Mouse (Mus musculus): ENCODE measurements around the gene Rfc4.

Rfc4 gene

GRCm38 (mm10) chr16:23135421-23136149, 8.0 kb upstream of the Rfc4 start:
- in situ Hi-C loops (cut with MboI): loop anchor here (25.0 kb wide), 1 partner anchor 248 kb away; the partner anchor contains the start of gene Ahsg

GRCm38 (mm10) chr16:23132336-23132735, 4.8 kb upstream of the Rfc4 start:
- in situ Hi-C loops (cut with MboI): loop anchor here (25.0 kb wide), 1 partner anchor 245 kb away; the partner anchor contains the start of gene Ahsg

GRCm38 (mm10) chr16:23130303-23130702, 2.8 kb upstream of the Rfc4 start:
- in situ Hi-C loops (cut with MboI): loop anchor here (25.0 kb wide), 1 partner anchor 243 kb away; the partner anchor contains the start of gene Ahsg

- in situ Hi-C loops (cut with MboI): loop anchor here (25.0 kb wide), 1 partner anchor 240 kb away; the partner anchor contains the start of gene Ahsg
Measured at GRCm38 (mm10) chr16:23127311-23127672, 245 bp downstream of the Rfc4 start.

DNA sequence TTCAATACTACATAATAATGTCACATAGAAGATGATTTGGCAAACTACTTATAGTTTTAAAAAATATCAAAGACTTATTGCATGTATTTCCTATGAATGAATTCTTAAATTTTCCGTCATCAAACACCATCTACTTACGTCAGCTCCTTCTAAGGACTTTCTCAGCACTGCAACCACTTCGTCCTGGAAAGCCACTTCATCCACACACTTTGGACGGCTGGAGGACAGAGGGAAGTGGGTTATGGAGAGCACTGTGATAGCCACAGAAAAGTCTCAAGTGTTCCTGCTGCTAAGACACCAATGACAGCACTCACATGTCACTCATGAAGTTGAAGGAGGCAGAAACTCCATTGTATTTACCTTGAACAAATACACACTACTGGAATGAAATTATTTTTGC, 3.1 kb downstream of the Rfc4 start:
- in situ Hi-C loops (cut with MboI): no loop called here

- in situ Hi-C loops (cut with MboI): no loop called here
Measured at GRCm38 (mm10) chr16:23123104-23123503, 4.4 kb downstream of the Rfc4 start.

- in situ Hi-C loops (cut with MboI): no loop called here
Measured at GRCm38 (mm10) chr16:23122446-23122845, 5.1 kb downstream of the Rfc4 start.

- in situ Hi-C loops (cut with MboI): no loop called here
Measured at GRCm38 (mm10) chr16:23117173-23117572, 10.4 kb downstream of the Rfc4 start.

GRCm38 (mm10) chr16:23115486-23115885, 12.1 kb downstream of the Rfc4 start:
- in situ Hi-C loops (cut with MboI): no loop called here

GRCm38 (mm10) chr16:23114339-23115171, 13.0 kb downstream of the Rfc4 start:
- in situ Hi-C loops (cut with MboI): no loop called here

GRCm38 (mm10) chr16:23113903-23114302, 13.6 kb downstream of the Rfc4 start:
- in situ Hi-C loops (cut with MboI): no loop called here

DNA sequence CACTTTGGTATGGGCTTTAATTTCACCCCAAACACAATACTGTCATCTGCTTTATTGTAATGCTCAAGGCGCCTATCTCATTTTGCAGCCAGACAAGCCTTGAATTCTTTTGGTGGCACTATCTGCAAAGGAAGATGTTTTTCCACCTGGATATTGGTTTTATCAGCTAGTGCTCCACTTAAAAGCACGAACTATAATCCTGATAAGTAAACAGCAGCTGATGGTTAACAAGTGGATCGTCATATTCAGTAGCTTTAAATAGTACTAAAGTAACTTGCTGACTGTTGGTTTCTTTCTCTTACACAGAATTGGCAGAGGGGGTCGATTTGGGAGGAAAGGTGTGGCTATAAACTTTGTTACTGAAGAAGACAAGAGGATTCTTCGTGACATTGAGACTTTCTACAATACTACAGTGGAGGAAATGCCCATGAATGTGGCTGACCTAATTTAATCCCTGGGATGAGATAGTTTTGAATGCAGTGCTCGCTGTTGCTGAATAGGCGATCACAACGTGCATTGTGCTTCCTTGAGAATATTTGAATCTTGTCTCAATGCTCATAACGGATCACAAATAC, 14.6 kb downstream of the Rfc4 start:
- in situ Hi-C loops (cut with MboI): no loop called here

- in situ Hi-C loops (cut with MboI): no loop called here
Measured at GRCm38 (mm10) chr16:23112348-23112747, 15.2 kb downstream of the Rfc4 start.

DNA sequence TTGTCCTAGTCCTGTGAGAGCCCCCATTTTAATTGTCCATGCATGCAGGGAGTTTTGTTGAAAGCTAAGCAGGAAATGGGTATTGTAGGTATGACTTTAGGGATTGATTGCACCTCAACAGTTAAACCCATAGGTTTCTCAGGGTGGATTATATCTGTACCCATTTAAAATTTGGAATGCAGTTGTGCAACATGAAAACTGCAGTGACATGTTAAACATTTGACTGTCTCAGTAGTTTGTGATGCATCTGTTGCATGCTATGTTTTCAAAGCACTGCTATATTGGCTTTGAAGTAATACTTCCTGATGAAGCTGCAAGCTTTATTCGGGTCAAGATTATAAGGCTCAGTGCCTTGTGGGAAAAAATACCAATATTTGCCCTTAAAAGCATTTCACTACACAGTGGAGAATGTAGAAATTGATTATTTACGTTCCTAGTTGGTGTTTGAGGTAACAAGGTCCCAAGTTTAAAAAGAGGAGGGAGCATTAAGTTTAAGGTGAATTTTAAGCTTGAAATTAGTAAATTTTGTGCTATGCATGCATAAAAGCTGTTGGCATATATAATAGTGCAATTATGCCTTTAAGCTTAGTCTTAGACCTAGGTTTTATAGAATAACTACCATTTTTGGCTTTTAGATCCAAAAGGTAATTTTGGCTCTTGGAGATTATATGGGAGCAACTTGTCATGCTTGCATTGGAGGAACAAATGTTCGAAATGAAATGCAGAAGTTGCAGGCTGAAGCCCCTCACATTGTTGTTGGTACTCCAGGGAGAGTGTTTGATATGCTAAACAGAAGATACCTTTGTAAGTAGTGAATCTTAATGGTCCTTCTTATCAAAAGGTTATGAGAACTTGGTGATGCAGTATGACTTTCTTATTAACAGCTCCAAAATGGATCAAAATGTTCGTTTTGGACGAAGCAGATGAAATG, 17.9 kb downstream of the Rfc4 start:
- in situ Hi-C loops (cut with MboI): loop anchor here (10.0 kb wide), 1 partner anchor 115 kb away; the partner anchor contains the start of gene St6gal1

DNA sequence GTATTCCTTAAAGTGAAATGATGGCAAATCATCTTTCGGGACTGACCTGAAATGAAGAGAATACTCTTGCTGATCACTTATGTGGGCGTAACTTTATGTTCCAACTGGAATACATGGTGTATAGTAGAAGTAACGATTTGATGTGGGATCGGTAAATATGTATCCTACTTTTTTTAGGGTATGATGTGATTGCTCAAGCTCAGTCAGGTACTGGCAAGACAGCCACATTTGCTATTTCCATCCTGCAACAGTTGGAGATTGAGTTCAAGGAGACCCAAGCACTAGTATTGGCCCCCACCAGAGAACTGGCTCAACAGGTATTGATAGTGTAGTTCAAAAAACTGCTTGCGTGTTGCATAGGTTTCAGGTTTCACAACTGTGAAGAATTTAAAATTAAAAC, 18.6 kb downstream of the Rfc4 start:
- in situ Hi-C loops (cut with MboI): loop anchor here (10.0 kb wide), 1 partner anchor 116 kb away; the partner anchor contains the start of gene St6gal1

- in situ Hi-C loops (cut with MboI): loop anchor here (10.0 kb wide), 1 partner anchor 117 kb away; the partner anchor contains the start of gene St6gal1
Measured at GRCm38 (mm10) chr16:23107946-23108759, 19.4 kb downstream of the Rfc4 start.

GRCm38 (mm10) chr16:23107231-23107942, 20.1 kb downstream of the Rfc4 start, which contains the start of gene Eif4a2:
Gene Eif4a2, plus strand, starts transcription at chr16:23107444.
- in situ Hi-C loops (cut with MboI): loop anchor here (10.0 kb wide), 1 partner anchor 117 kb away; the partner anchor contains the start of gene St6gal1

GRCm38 (mm10) chr16:23106121-23106520, 21.4 kb downstream of the Rfc4 start:
- in situ Hi-C loops (cut with MboI): loop anchor here (10.0 kb wide), 1 partner anchor 119 kb away; the partner anchor contains the start of gene St6gal1

GRCm38 (mm10) chr16:23103841-23104240, 23.7 kb downstream of the Rfc4 start:
- in situ Hi-C loops (cut with MboI): loop anchor here (10.0 kb wide), 1 partner anchor 121 kb away; the partner anchor contains the start of gene St6gal1

Measured in mature B cell (primary cell).